Mouse (Mus musculus): ENCODE measurements around the gene Hipk3. TPM values are rescaled to one million over a fixed set of nuclear protein-coding genes. Genes with fewer than 3 reads are reported as not detected.

The Hipk3 gene
- polyA plus RNA-seq, 1 experiment, result 28.5 TPM

DNA sequence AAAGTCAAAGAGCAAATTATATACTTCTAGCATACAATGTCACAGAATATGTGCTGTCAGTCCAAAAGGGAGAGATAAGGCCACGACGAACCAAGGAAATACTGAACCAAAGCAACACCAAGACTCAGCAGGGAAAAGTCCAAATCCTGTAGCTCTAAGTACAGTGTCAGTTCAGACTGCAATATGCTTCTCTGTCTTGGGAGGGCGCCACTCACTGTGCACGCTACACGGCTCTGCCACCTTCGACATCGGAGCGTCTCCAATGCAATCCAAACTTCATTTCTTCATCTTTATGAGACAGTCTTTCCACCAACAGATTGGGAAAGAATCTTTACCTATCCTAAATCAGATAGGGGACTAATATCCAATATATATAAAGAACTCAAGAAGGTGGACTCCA, 17.4 kb upstream of the Hipk3 start:
- Histone ChIP-seq H3K27ac (ENCODE audit: control insufficient read depth, insufficient read depth, low read length) (no peak overlapping the region), H3K4me1 (replicated peaks; ENCODE audit: control insufficient read depth, insufficient read depth, low read length) (no peaks in the 10 kb centered on the region), H3K36me3 (ENCODE audit: control insufficient read depth, insufficient read depth, low read length) (no peaks in the 10 kb centered on the region), H3K27me3 (ENCODE audit: control insufficient read depth, insufficient read depth, low read length) (no peaks in the 10 kb centered on the region), H3K4me3 (ENCODE audit: control insufficient read depth, insufficient read depth, low read length) (no peak overlapping the region)
- DNase-seq, result no peak
- no peak for TF ChIP-seq CTCF (IDR thresholded peaks at IDR 0.05; ENCODE audit: borderline replicate concordance, control insufficient read depth, extremely low read depth, insufficient read depth, low read length, poor library complexity)
- no peak for TF ChIP-seq POLR2A (IDR thresholded peaks at IDR 0.05; ENCODE audit: control insufficient read depth, extremely low read depth, insufficient read depth, low read length, poor library complexity)
- 94% methylated on average over 8 of the region's 8 CpGs for WGBS

DNA sequence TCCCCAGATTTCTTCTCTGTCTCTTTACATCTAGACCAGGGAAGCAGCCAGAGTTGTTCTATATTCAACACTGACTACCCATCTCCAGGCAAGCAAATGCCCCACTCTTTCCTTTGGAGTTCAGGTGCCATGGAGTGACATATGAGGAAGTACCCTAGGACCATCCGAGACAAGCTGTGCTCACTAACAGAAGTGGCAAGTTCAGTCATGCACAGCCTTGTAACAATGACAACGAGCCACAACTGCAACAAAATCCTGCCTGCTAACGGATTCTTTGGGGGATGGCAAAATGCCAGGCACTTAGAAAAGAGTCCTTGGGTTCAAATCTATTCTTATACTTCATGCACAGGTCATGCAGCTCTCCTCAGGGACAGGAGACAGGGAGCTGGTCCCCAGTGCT, 8.1 kb upstream of the Hipk3 start:
- Histone ChIP-seq H3K27me3 (ENCODE audit: control insufficient read depth, insufficient read depth, low read length) (no peaks in the 10 kb centered on the region; the same call in 1 of the 2 replicates), H3K4me3 (ENCODE audit: control insufficient read depth, insufficient read depth, low read length) (no peak overlapping the region), H3K27ac (ENCODE audit: control insufficient read depth, insufficient read depth, low read length) (no peak overlapping the region), H3K36me3 (ENCODE audit: control insufficient read depth, insufficient read depth, low read length) (no peaks in the 10 kb centered on the region), H3K4me1 (replicated peaks; ENCODE audit: control insufficient read depth, insufficient read depth, low read length) (no peaks in the 10 kb centered on the region)
- WGBS, result 28% methylated on average over 3 of the region's 3 CpGs
- no peak for TF ChIP-seq CTCF (IDR thresholded peaks at IDR 0.05; ENCODE audit: borderline replicate concordance, control insufficient read depth, extremely low read depth, insufficient read depth, low read length, poor library complexity)
- no peak for TF ChIP-seq POLR2A (IDR thresholded peaks at IDR 0.05; ENCODE audit: control insufficient read depth, extremely low read depth, insufficient read depth, low read length, poor library complexity)
- no peak for DNase-seq

GRCm38 (mm10) chr2:104501091-104501490, 6.8 kb upstream of the Hipk3 start:
- WGBS, result 95% methylated on average over 2 of the region's 2 CpGs

DNA sequence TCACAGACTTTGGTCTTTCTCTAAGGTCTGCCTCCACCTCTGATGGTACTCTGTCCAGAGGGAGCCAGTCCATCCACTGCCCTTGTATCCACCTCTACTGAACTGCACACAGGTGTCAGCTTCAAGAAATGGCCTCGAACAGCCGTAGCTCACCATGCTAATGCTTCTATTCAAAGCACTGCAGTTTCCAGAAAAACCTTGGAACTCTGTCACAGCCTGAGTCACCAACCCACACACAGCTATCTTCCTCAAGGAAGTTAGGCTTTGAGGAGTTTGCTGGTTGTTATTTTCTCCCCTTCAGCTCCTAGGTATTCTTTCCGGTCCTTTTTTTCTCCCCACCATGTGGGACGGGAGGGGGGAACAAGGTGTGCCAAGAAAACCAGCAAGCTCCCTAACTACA, 3.5 kb upstream of the Hipk3 start:
- Histone ChIP-seq H3K36me3 (ENCODE audit: control insufficient read depth, insufficient read depth, low read length) (no peaks in the 10 kb centered on the region), H3K27me3 (ENCODE audit: control insufficient read depth, insufficient read depth, low read length) (no peaks in the 10 kb centered on the region; the same call in 1 of the 2 replicates), H3K4me3 (ENCODE audit: control insufficient read depth, insufficient read depth, low read length) (no peak overlapping the region), H3K27ac (ENCODE audit: control insufficient read depth, insufficient read depth, low read length) (no peak overlapping the region), H3K4me1 (replicated peaks; ENCODE audit: control insufficient read depth, insufficient read depth, low read length) (peaks cover 4% of the 10 kb centered on the region; the same call in 1 of the 2 replicates)
- 87% methylated on average over 4 of the region's 4 CpGs for WGBS
- TF ChIP-seq CTCF (IDR thresholded peaks at IDR 0.05; ENCODE audit: borderline replicate concordance, control insufficient read depth, extremely low read depth, insufficient read depth, low read length, poor library complexity) (no peak), POLR2A (IDR thresholded peaks at IDR 0.05; ENCODE audit: control insufficient read depth, extremely low read depth, insufficient read depth, low read length, poor library complexity) (no peak)
- DNase-seq, result no peak

More at GRCm38 (mm10) chr2:104501091-104501490, 6.8 kb upstream of the Hipk3 start:
- Histone ChIP-seq H3K4me1 (replicated peaks; ENCODE audit: control insufficient read depth, insufficient read depth, low read length) (no peaks in the 10 kb centered on the region), H3K27ac (ENCODE audit: control insufficient read depth, insufficient read depth, low read length) (no peak overlapping the region), H3K36me3 (ENCODE audit: control insufficient read depth, insufficient read depth, low read length) (no peaks in the 10 kb centered on the region), H3K27me3 (ENCODE audit: control insufficient read depth, insufficient read depth, low read length) (no peaks in the 10 kb centered on the region; the same call in 1 of the 2 replicates), H3K4me3 (ENCODE audit: control insufficient read depth, insufficient read depth, low read length) (no peak overlapping the region)
- TF ChIP-seq POLR2A (IDR thresholded peaks at IDR 0.05; ENCODE audit: control insufficient read depth, extremely low read depth, insufficient read depth, low read length, poor library complexity), result no peak
- TF ChIP-seq CTCF (IDR thresholded peaks at IDR 0.05; ENCODE audit: borderline replicate concordance, control insufficient read depth, extremely low read depth, insufficient read depth, low read length, poor library complexity), result no peak
- DNase-seq, result no peak

- no peak for DNase-seq
- Histone ChIP-seq H3K27ac (ENCODE audit: control insufficient read depth, insufficient read depth, low read length) (no peak overlapping the region), H3K4me3 (ENCODE audit: control insufficient read depth, insufficient read depth, low read length) (no peak overlapping the region), H3K36me3 (ENCODE audit: control insufficient read depth, insufficient read depth, low read length) (no peaks in the 10 kb centered on the region), H3K4me1 (replicated peaks; ENCODE audit: control insufficient read depth, insufficient read depth, low read length) (peaks cover 4% of the 10 kb centered on the region; the same call in 1 of the 2 replicates), H3K27me3 (ENCODE audit: control insufficient read depth, insufficient read depth, low read length) (no peaks in the 10 kb centered on the region; the same call in 1 of the 2 replicates)
- WGBS, result 100% methylated on average over 2 of the region's 2 CpGs
- TF ChIP-seq POLR2A (IDR thresholded peaks at IDR 0.05; ENCODE audit: control insufficient read depth, extremely low read depth, insufficient read depth, low read length, poor library complexity) (no peak), CTCF (IDR thresholded peaks at IDR 0.05; ENCODE audit: borderline replicate concordance, control insufficient read depth, extremely low read depth, insufficient read depth, low read length, poor library complexity) (no peak)
Measured at GRCm38 (mm10) chr2:104497231-104497630, 3.0 kb upstream of the Hipk3 start.

GRCm38 (mm10) chr2:104496206-104496605, 2.0 kb upstream of the Hipk3 start:
- TF ChIP-seq POLR2A (IDR thresholded peaks at IDR 0.05; ENCODE audit: control insufficient read depth, extremely low read depth, insufficient read depth, low read length, poor library complexity) (no peak), CTCF (IDR thresholded peaks at IDR 0.05; ENCODE audit: borderline replicate concordance, control insufficient read depth, extremely low read depth, insufficient read depth, low read length, poor library complexity) (no peak)

GRCm38 (mm10) chr2:104494801-104495185, 547 bp upstream of the Hipk3 start:
- H3K27me3 ChIP-seq (ENCODE audit: control insufficient read depth, insufficient read depth, low read length), result no peaks in the 10 kb centered on the region
- no peak for DNase-seq
- no peaks in the 10 kb centered on the region for H3K36me3 ChIP-seq (ENCODE audit: control insufficient read depth, insufficient read depth, low read length)
- TF ChIP-seq POLR2A (IDR thresholded peaks at IDR 0.05; ENCODE audit: control insufficient read depth, extremely low read depth, insufficient read depth, low read length, poor library complexity) (no peak), CTCF (IDR thresholded peaks at IDR 0.05; ENCODE audit: borderline replicate concordance, control insufficient read depth, extremely low read depth, insufficient read depth, low read length, poor library complexity) (no peak)
- H3K27ac ChIP-seq (ENCODE audit: control insufficient read depth, insufficient read depth, low read length), result no peak overlapping the region
- peak overlapping the region; percentile 26 for H3K4me3 ChIP-seq (ENCODE audit: control insufficient read depth, insufficient read depth, low read length)
- 29% methylated on average over 9 of the region's 9 CpGs for WGBS
- peaks cover 4% of the 10 kb centered on the region; the same call in 1 of the 2 replicates for H3K4me1 ChIP-seq (replicated peaks; ENCODE audit: control insufficient read depth, insufficient read depth, low read length)

More at GRCm38 (mm10) chr2:104496206-104496605, 2.0 kb upstream of the Hipk3 start:
- Histone ChIP-seq H3K27ac (ENCODE audit: control insufficient read depth, insufficient read depth, low read length) (no peak overlapping the region), H3K27me3 (ENCODE audit: control insufficient read depth, insufficient read depth, low read length) (no peaks in the 10 kb centered on the region), H3K36me3 (ENCODE audit: control insufficient read depth, insufficient read depth, low read length) (no peaks in the 10 kb centered on the region), H3K4me1 (replicated peaks; ENCODE audit: control insufficient read depth, insufficient read depth, low read length) (peaks cover 4% of the 10 kb centered on the region; the same call in 1 of the 2 replicates), H3K4me3 (ENCODE audit: control insufficient read depth, insufficient read depth, low read length) (no peak overlapping the region)
- DNase-seq, result no peak
- WGBS, result 92% methylated on average over 5 of the region's 5 CpGs
